26 mouse cellular contexts compared by ENCODE assay signal in genomic region chr10:8685269-8685668, GRCm38 (mm10).
"Had no signal": no experiment of that assay in that cellular context is flagged by ENCODE, and none has a peak within 500 bp of the region (broad histone marks: within the 10 kb centered on the region; RNA-seq: fewer than 3 reads in every experiment).

No protein-coding gene starts in this region.

- H3K9ac ChIP-seq: embryonic facial prominence, embryonic 12.5 days; embryonic facial prominence, embryonic 13.5 days; embryonic facial prominence, embryonic 15.5 days; forebrain, embryonic 12.5 days; forebrain, embryonic 13.5 days; forebrain, embryonic 15.5 days; forebrain, postnatal 0 days had no signal

- H3K4me1 ChIP-seq: embryonic facial prominence, embryonic 10.5 days; embryonic facial prominence, embryonic 12.5 days; embryonic facial prominence, embryonic 13.5 days; embryonic facial prominence, embryonic 15.5 days; forebrain, embryonic 10.5 days; forebrain, embryonic 12.5 days; forebrain, embryonic 13.5 days; forebrain, embryonic 15.5 days had no signal

- ATAC-seq: forebrain, embryonic 13.5 days; forebrain, embryonic 14.5 days; forebrain, embryonic 15.5 days; forebrain, embryonic 16.5 days; forebrain, postnatal 0 days had no signal

- H3K27ac ChIP-seq: embryonic facial prominence, embryonic 10.5 days; embryonic facial prominence, embryonic 12.5 days; embryonic facial prominence, embryonic 13.5 days; embryonic facial prominence, embryonic 15.5 days; forebrain, embryonic 10.5 days; forebrain, embryonic 12.5 days; forebrain, embryonic 13.5 days; forebrain, embryonic 15.5 days; gastrocnemius, adult 2 months; heart, adult 2 months had no signal

- H3K9me3 ChIP-seq: embryonic facial prominence, embryonic 15.5 days; forebrain, embryonic 13.5 days; forebrain, embryonic 15.5 days had no signal

- H3K4me2 ChIP-seq: embryonic facial prominence, embryonic 12.5 days; embryonic facial prominence, embryonic 13.5 days; embryonic facial prominence, embryonic 15.5 days; forebrain, embryonic 12.5 days; forebrain, embryonic 13.5 days; forebrain, embryonic 15.5 days had no signal

- H3K4me3 ChIP-seq: embryonic facial prominence, embryonic 10.5 days; embryonic facial prominence, embryonic 12.5 days; embryonic facial prominence, embryonic 13.5 days; embryonic facial prominence, embryonic 15.5 days; erythroblast, embryonic 14.5 days; forebrain, embryonic 10.5 days; forebrain, embryonic 12.5 days; forebrain, embryonic 13.5 days; forebrain, embryonic 15.5 days; gastrocnemius, adult 2 months; heart, adult 2 months had no signal

- H3K27me3 ChIP-seq: embryonic facial prominence, embryonic 12.5 days; embryonic facial prominence, embryonic 13.5 days; embryonic facial prominence, embryonic 15.5 days; forebrain, embryonic 12.5 days; forebrain, embryonic 13.5 days; forebrain, embryonic 15.5 days had no signal

- DNase-seq: cerebellum, adult 2 months; cerebellum, adult 8-10 months; cerebellum, adult 9-10 months; cerebellum, adult 9-11 months; cerebellum, postnatal 25 days; cerebellum, postnatal 36 days; embryo, embryonic 11 days; forebrain, postnatal 0 days; gastrocnemius, adult 2 months; gastrocnemius, postnatal 10 days; gastrocnemius, postnatal 14 days; gastrocnemius, postnatal 25 days; gastrocnemius, postnatal 36 days; heart, adult 18-20 months; heart, adult 2 months had no signal

- H3K36me3 ChIP-seq: embryonic facial prominence, embryonic 10.5 days; embryonic facial prominence, embryonic 12.5 days; embryonic facial prominence, embryonic 13.5 days; embryonic facial prominence, embryonic 15.5 days; forebrain, embryonic 10.5 days; forebrain, embryonic 12.5 days; forebrain, embryonic 15.5 days had no signal
